Mouse (Mus musculus): ENCODE measurements around the gene Noxa1.

GRCm38 (mm10) chr2:25099703-25100102 is 4.8 kb upstream of the Noxa1 start:
- no peak for TF ChIP-seq EP300 (IDR thresholded peaks at IDR 0.05; ENCODE audit: low read length)
- no peak for TF ChIP-seq ZNF384 (IDR thresholded peaks at IDR 0.05; ENCODE audit: low read depth, low read length)
- TF ChIP-seq MAFK (IDR thresholded peaks at IDR 0.05; ENCODE audit: insufficient replicate concordance, low read length) = no peak
- TF ChIP-seq KAT2A (IDR thresholded peaks at IDR 0.05; ENCODE audit: insufficient replicate concordance, low read length) = no peak
- TF ChIP-seq CTCF (conservative IDR thresholded peaks at IDR 0.05 in 1 of 2, IDR thresholded peaks at IDR 0.05 in 1 of 2; ENCODE audit: low read depth in 2 of 2, low read length in 2 of 2) = no peak
- no peak for TF ChIP-seq ETS1 (conservative IDR thresholded peaks at IDR 0.05; ENCODE audit: low read depth, low read length)

All from CH12.LX (cell line).